Mouse (Mus musculus) spleen, embryonic (tissue): ENCODE measurements around the gene Slc36a1.

Experiments
- CTCF ChIA-PET: fragments of 350-600 bp; sonication (Branson Sonifier 250); formaldehyde crosslinking; loops from one replicate; lab custom pipeline; 2022; lab: Charles Lee

Slc36a1 gene

GRCm38 (mm10) chr11:55204159-55204596, at the start of gene Slc36a1:
Gene Slc36a1, plus strand, starts transcription at chr11:55204350.
- CTCF ChIA-PET, result interaction anchor here (2.0 kb wide), 1 partner anchor 36 kb away, joined by 4 read pairs; no protein-coding TSS in a partner anchor

- CTCF ChIA-PET, result interaction anchor here (0.6 to 0.7 kb wide), 3 partner anchors 107 to 1002 kb away, joined by 3 to 8 read pairs (median 4); no protein-coding TSS in a partner anchor
Measured at GRCm38 (mm10) chr11:55154398-55155069, 49.6 kb upstream of the Slc36a1 start.

GRCm38 (mm10) chr11:55155070-55155421, 49.1 kb upstream of the Slc36a1 start:
- CTCF ChIA-PET, result interaction anchor here (0.7 to 1.0 kb wide), 2 partner anchors 23 to 196 kb away, joined by 3 to 8 read pairs; no protein-coding TSS in a partner anchor

- CTCF ChIA-PET, result interaction anchor here (1.0 to 1.4 kb wide), 3 partner anchors 38 to 146 kb away, joined by 3 read pairs; no protein-coding TSS in a partner anchor
Measured at GRCm38 (mm10) chr11:55158785-55159359, 45.3 kb upstream of the Slc36a1 start.

- CTCF ChIA-PET, result interaction anchor here (0.7 kb wide), 1 partner anchor 41 kb away, joined by 3 read pairs; no protein-coding TSS in a partner anchor
Measured at GRCm38 (mm10) chr11:55162670-55163069, 41.5 kb upstream of the Slc36a1 start.

- CTCF ChIA-PET, result no interaction called here
Measured at GRCm38 (mm10) chr11:55164723-55165122, 39.4 kb upstream of the Slc36a1 start.

GRCm38 (mm10) chr11:55165748-55166147, 38.4 kb upstream of the Slc36a1 start:
- CTCF ChIA-PET, result no interaction called here

GRCm38 (mm10) chr11:55168504-55168903, 35.6 kb upstream of the Slc36a1 start:
- CTCF ChIA-PET, result no interaction called here

GRCm38 (mm10) chr11:55168914-55169313, 35.2 kb upstream of the Slc36a1 start:
- CTCF ChIA-PET, result no interaction called here

GRCm38 (mm10) chr11:55170501-55170900, 33.6 kb upstream of the Slc36a1 start:
- CTCF ChIA-PET, result no interaction called here

GRCm38 (mm10) chr11:55178830-55179229, 25.3 kb upstream of the Slc36a1 start:
- CTCF ChIA-PET, result no interaction called here

- CTCF ChIA-PET, result interaction anchor here (0.7 kb wide), 1 partner anchor 12 kb away, joined by 3 read pairs; no protein-coding TSS in a partner anchor
Measured at GRCm38 (mm10) chr11:55179856-55180255, 24.3 kb upstream of the Slc36a1 start.

GRCm38 (mm10) chr11:55183124-55183523, 21.0 kb upstream of the Slc36a1 start:
- CTCF ChIA-PET, result no interaction called here

GRCm38 (mm10) chr11:55184246-55184645, 19.9 kb upstream of the Slc36a1 start:
- CTCF ChIA-PET, result no interaction called here

- CTCF ChIA-PET, result interaction anchor here (0.7 kb wide), 1 partner anchor 10 kb away, joined by 5 read pairs; no protein-coding TSS in a partner anchor
Measured at GRCm38 (mm10) chr11:55184733-55185291, 19.3 kb upstream of the Slc36a1 start, which contains the start of gene Slc36a2. Gene Slc36a2, minus strand, starts transcription at chr11:55185077.

GRCm38 (mm10) chr11:55187292-55187691, 16.9 kb upstream of the Slc36a1 start:
- CTCF ChIA-PET, result no interaction called here

GRCm38 (mm10) chr11:55187777-55188176, 16.4 kb upstream of the Slc36a1 start:
- CTCF ChIA-PET, result no interaction called here

- CTCF ChIA-PET, result no interaction called here
Measured at GRCm38 (mm10) chr11:55190216-55190615, 13.9 kb upstream of the Slc36a1 start.

GRCm38 (mm10) chr11:55197086-55197485, 7.1 kb upstream of the Slc36a1 start:
- CTCF ChIA-PET, result no interaction called here

GRCm38 (mm10) chr11:55197740-55198510, 6.2 kb upstream of the Slc36a1 start:
- CTCF ChIA-PET, result no interaction called here

- CTCF ChIA-PET, result interaction anchor here (2.0 kb wide), 1 partner anchor 35 kb away, joined by 4 read pairs; no protein-coding TSS in a partner anchor
Measured at GRCm38 (mm10) chr11:55204602-55205001, 452 bp downstream of the Slc36a1 start.
